Mouse (Mus musculus) brain, embryonic 14.5 days (tissue): ENCODE results near the gene Mfap4.

ENCODE experiments used
- CTCF ChIP-seq: fragments of 200-500 bp; IDR thresholded peaks from 2 replicates; pipeline ENCODE4 v1.5.1; 2012; ENCODE audit warnings: inconsistent platforms, mild to moderate bottlenecking, moderate library complexity, borderline replicate concordance; ENCODE audit not compliant: insufficient read depth, insufficient read length; ENCODE audit errors: extremely low read depth
- POLR2A ChIP-seq: fragments of 200-500 bp; IDR thresholded peaks from 2 replicates; pipeline ENCODE4 v1.6.1; 2012; ENCODE audit warnings: mild to moderate bottlenecking, inconsistent platforms, borderline replicate concordance; ENCODE audit not compliant: poor library complexity, insufficient read depth, insufficient read length, severe bottlenecking; ENCODE audit errors: extremely low read depth

GRCm38 (mm10) chr11:61535530-61535929 lies 50.3 kb downstream of the Mfap4 start:
- TF ChIP-seq CTCF: no peak
- no peak for TF ChIP-seq POLR2A
